Mouse (Mus musculus): Measurements from ENCODE around the gene Srebf1.

The Srebf1 gene

GRCm38 (mm10) chr11:60235351-60235750 lies 13.0 kb upstream of the Srebf1 start:
- in situ Hi-C loops (cut with MseI, MboI), result no loop called here

- in situ Hi-C loops (cut with MseI, MboI), result no loop called here
These were observed 10.9 kb upstream of the Srebf1 start for GRCm38 (mm10) chr11:60233235-60233634.

GRCm38 (mm10) chr11:60232441-60233058 lies 10.2 kb upstream of the Srebf1 start:
- in situ Hi-C loops (cut with MseI, MboI), result no loop called here

GRCm38 (mm10) chr11:60231951-60232350 lies 9.6 kb upstream of the Srebf1 start:
- in situ Hi-C loops (cut with MseI, MboI), result no loop called here

GRCm38 (mm10) chr11:60231326-60231725 lies 8.9 kb upstream of the Srebf1 start:
- in situ Hi-C loops (cut with MseI, MboI), result no loop called here

GRCm38 (mm10) chr11:60230512-60230911 lies 8.1 kb upstream of the Srebf1 start:
- in situ Hi-C loops (cut with MseI, MboI), result no loop called here

- in situ Hi-C loops (cut with MseI, MboI), result no loop called here
These were observed 7.4 kb upstream of the Srebf1 start for GRCm38 (mm10) chr11:60229821-60230220.

GRCm38 (mm10) chr11:60228525-60228924 lies 6.1 kb upstream of the Srebf1 start:
- in situ Hi-C loops (cut with MseI, MboI), result no loop called here

GRCm38 (mm10) chr11:60225874-60226273 lies 3.5 kb upstream of the Srebf1 start:
- in situ Hi-C loops (cut with MseI, MboI), result no loop called here

GRCm38 (mm10) chr11:60224676-60225075 lies 2.3 kb upstream of the Srebf1 start:
- in situ Hi-C loops (cut with MseI, MboI), result no loop called here

- in situ Hi-C loops (cut with MseI, MboI), result no loop called here
These were observed 304 bp downstream of the Srebf1 start for GRCm38 (mm10) chr11:60222085-60222468.

GRCm38 (mm10) chr11:60221425-60221824 lies 956 bp downstream of the Srebf1 start:
- in situ Hi-C loops (cut with MseI, MboI), result no loop called here

- in situ Hi-C loops (cut with MseI, MboI), result no loop called here
These were observed 2.0 kb downstream of the Srebf1 start for GRCm38 (mm10) chr11:60220291-60220804.

- in situ Hi-C loops (cut with MseI, MboI), result no loop called here
These were observed 2.8 kb downstream of the Srebf1 start for GRCm38 (mm10) chr11:60219609-60220008.

- in situ Hi-C loops (cut with MseI, MboI), result no loop called here
These were observed 4.9 kb downstream of the Srebf1 start for GRCm38 (mm10) chr11:60217467-60217866.

GRCm38 (mm10) chr11:60216671-60217070 lies 5.7 kb downstream of the Srebf1 start:
- in situ Hi-C loops (cut with MseI, MboI), result no loop called here

- in situ Hi-C loops (cut with MseI, MboI), result no loop called here
These were observed 9.1 kb downstream of the Srebf1 start for GRCm38 (mm10) chr11:60213266-60213665.

GRCm38 (mm10) chr11:60211761-60212160 lies 10.6 kb downstream of the Srebf1 start:
- in situ Hi-C loops (cut with MseI, MboI), result no loop called here

- in situ Hi-C loops (cut with MseI, MboI), result no loop called here
These were observed 11.2 kb downstream of the Srebf1 start for GRCm38 (mm10) chr11:60211152-60211551.

- in situ Hi-C loops (cut with MseI, MboI), result no loop called here
These were observed 12.1 kb downstream of the Srebf1 start for GRCm38 (mm10) chr11:60210305-60210724.

- in situ Hi-C loops (cut with MseI, MboI), result no loop called here
These were observed 12.5 kb downstream of the Srebf1 start for GRCm38 (mm10) chr11:60209933-60210249.

- in situ Hi-C loops (cut with MseI, MboI), result no loop called here
These were observed 13.0 kb downstream of the Srebf1 start for GRCm38 (mm10) chr11:60209217-60209932.

GRCm38 (mm10) chr11:60208712-60209111 lies 13.7 kb downstream of the Srebf1 start:
- in situ Hi-C loops (cut with MseI, MboI), result no loop called here

Data from mouse trophoblast stem cell (cell line).